Mouse (Mus musculus): ENCODE results near the gene Parvg.

Parvg gene

GRCm38 (mm10) chr15:84310271-84310670 is 13.6 kb upstream of the Parvg start:
- no peak for DNase-seq

- DNase-seq, result peak; percentile 45
Observed at GRCm38 (mm10) chr15:84311295-84312085, 12.3 kb upstream of the Parvg start.

GRCm38 (mm10) chr15:84312878-84313565 is 10.8 kb upstream of the Parvg start:
- peak; percentile 14 for DNase-seq

- DNase-seq, result peak; percentile 18
Observed at GRCm38 (mm10) chr15:84313566-84313878, 10.3 kb upstream of the Parvg start.

GRCm38 (mm10) chr15:84314420-84315080 is 9.3 kb upstream of the Parvg start:
- DNase-seq, result peak; percentile 44

- DNase-seq, result peak; percentile 20
Observed at GRCm38 (mm10) chr15:84315276-84316046, 8.4 kb upstream of the Parvg start.

- no peak for DNase-seq
Observed at GRCm38 (mm10) chr15:84319393-84319792, 4.4 kb upstream of the Parvg start.

GRCm38 (mm10) chr15:84321544-84322174 is 2.2 kb upstream of the Parvg start:
- peak; percentile 37 for DNase-seq

- DNase-seq, result no peak
Observed at GRCm38 (mm10) chr15:84324870-84325553, 1.2 kb downstream of the Parvg start.

GRCm38 (mm10) chr15:84325736-84326135 is 1.9 kb downstream of the Parvg start:
- DNase-seq, result no peak

GRCm38 (mm10) chr15:84328870-84329269 is 5.0 kb downstream of the Parvg start:
- DNase-seq, result no peak

GRCm38 (mm10) chr15:84329940-84330339 is 6.1 kb downstream of the Parvg start:
- no peak for DNase-seq

- no peak for DNase-seq
Observed at GRCm38 (mm10) chr15:84331066-84331612, 7.3 kb downstream of the Parvg start.

GRCm38 (mm10) chr15:84336281-84336817 is 12.5 kb downstream of the Parvg start:
- no peak for DNase-seq

- no peak for DNase-seq
Observed at GRCm38 (mm10) chr15:84337599-84337998, 13.8 kb downstream of the Parvg start.

- no peak for DNase-seq
Observed at GRCm38 (mm10) chr15:84340926-84341325, 17.1 kb downstream of the Parvg start.

- DNase-seq, result no peak
Observed at GRCm38 (mm10) chr15:84348769-84349168, 24.9 kb downstream of the Parvg start.

- no peak for DNase-seq
Observed at GRCm38 (mm10) chr15:84349915-84350738, 26.3 kb downstream of the Parvg start.

GRCm38 (mm10) chr15:84351342-84351741 is 27.5 kb downstream of the Parvg start:
- DNase-seq, result no peak
